Mouse (Mus musculus) skeletal muscle tissue, postnatal 0 days (tissue): ENCODE measurements around the gene Olfr560. TPM values are rescaled to one million over a fixed set of nuclear protein-coding genes. Genes with fewer than 3 reads are reported as not detected.

Experiments
- polyA plus RNA-seq: library from polyadenylated mRNA; unstranded; fragments of >200 nt; fragmentation: Nextera tagmentation; extraction: Ambion mirVana; gene quantifications from 2 replicates; pipeline ENCODE4 v1.2.1, GENCODE M21; 2015

Gene Olfr560
- polyA plus RNA-seq = not detected in 2 replicates

GRCm38 (mm10) chr7:102759266-102759665, at the start of gene Olfr560, which contains the start of gene Olfr78:
Gene Olfr560 (minus strand): TSS chr7:102759366.
Gene Olfr78 (minus strand): TSS chr7:102759471.

GRCm38 (mm10) chr7:102803180-102803579, 44.0 kb upstream of the Olfr560 start, which contains the start of gene Olfr564:
Gene Olfr564 (plus strand): TSS chr7:102803480.

GRCm38 (mm10) chr7:102770921-102771320, 11.8 kb upstream of the Olfr560 start, which contains the start of gene Olfr561:
Gene Olfr561 (plus strand): TSS chr7:102771221.

GRCm38 (mm10) chr7:102727391-102727790, 31.8 kb downstream of the Olfr560 start, which contains the start of gene Olfr559:
Gene Olfr559 (minus strand): TSS chr7:102727491.

GRCm38 (mm10) chr7:102718970-102719369, 40.2 kb downstream of the Olfr560 start, which contains the start of gene Olfr33:
Gene Olfr33 (minus strand): TSS chr7:102719070.

GRCm38 (mm10) chr7:102701915-102702314, 57.3 kb downstream of the Olfr560 start, which contains the start of gene Olfr558:
Gene Olfr558 (plus strand): TSS chr7:102702215.

Other genes with a start within 250 kb of the Olfr560 start
- gene Olfr547, start 224.6 kb downstream of the Olfr560 start, polyA plus RNA-seq = not detected in 2 replicates
- gene Olfr548-ps1, start 218.5 kb downstream of the Olfr560 start, polyA plus RNA-seq = not detected in 2 replicates
- gene Olfr549, start 209.5 kb downstream of the Olfr560 start, polyA plus RNA-seq = not detected in 2 replicates
- gene Trim21, start 193.9 kb downstream of the Olfr560 start, polyA plus RNA-seq = 0.17 and 0.50 TPM in 2 replicates
- not detected in 2 replicates for gene Olfr550, start 187.9 kb downstream of the Olfr560 start, polyA plus RNA-seq
- gene Olfr551, start 167.5 kb downstream of the Olfr560 start, polyA plus RNA-seq = not detected in 2 replicates
- not detected in 2 replicates for gene Olfr552, start 161.6 kb downstream of the Olfr560 start, polyA plus RNA-seq
- not detected in 2 replicates for gene Olfr553, start 141.1 kb downstream of the Olfr560 start, polyA plus RNA-seq
- gene Olfr554, start 120.9 kb downstream of the Olfr560 start, polyA plus RNA-seq = not detected in 2 replicates
- gene Olfr555, start 100.5 kb downstream of the Olfr560 start, polyA plus RNA-seq = not detected in 2 replicates
- not detected in 2 replicates for gene Olfr556, start 94.5 kb downstream of the Olfr560 start, polyA plus RNA-seq
- 5.8 and 6.5 TPM in 2 replicates for gene Trim68, start 72.0 kb downstream of the Olfr560 start, polyA plus RNA-seq
- not detected in 2 replicates for gene Olfr557, start 63.5 kb downstream of the Olfr560 start, polyA plus RNA-seq
- gene Olfr558, start 57.2 kb downstream of the Olfr560 start, polyA plus RNA-seq = 3.7 and 3.8 TPM in 2 replicates
- gene Olfr33, start 40.3 kb downstream of the Olfr560 start, polyA plus RNA-seq = not detected in 2 replicates
- not detected in 2 replicates for gene Olfr559, start 31.9 kb downstream of the Olfr560 start, polyA plus RNA-seq
- 0.90 and 0.95 TPM in 2 replicates for gene Olfr78, start 105 bp upstream of the Olfr560 start, polyA plus RNA-seq
- 0.09 and 0.23 TPM in 2 replicates for gene Olfr561, start 11.9 kb upstream of the Olfr560 start, polyA plus RNA-seq
- gene Olfr564, start 44.1 kb upstream of the Olfr560 start, polyA plus RNA-seq = not detected in 2 replicates
- gene Olfr566, start 99.4 kb upstream of the Olfr560 start, polyA plus RNA-seq = 0.15 TPM in 1 of 2 replicates, not detected in the other
- gene Olfr568, start 117.8 kb upstream of the Olfr560 start, polyA plus RNA-seq = not detected in 2 replicates
- not detected in 2 replicates for gene Olfr569, start 131.5 kb upstream of the Olfr560 start, polyA plus RNA-seq
- gene Olfr570, start 135.2 kb upstream of the Olfr560 start, polyA plus RNA-seq = not detected in 2 replicates
- not detected in 2 replicates for gene Olfr571, start 158.2 kb upstream of the Olfr560 start, polyA plus RNA-seq
- not detected in 2 replicates for gene Olfr572, start 165.0 kb upstream of the Olfr560 start, polyA plus RNA-seq
- not detected in 2 replicates for gene Olfr573-ps1, start 183.2 kb upstream of the Olfr560 start, polyA plus RNA-seq
- gene Olfr574, start 189.1 kb upstream of the Olfr560 start, polyA plus RNA-seq = not detected in 2 replicates
- not detected in 2 replicates for gene Olfr575, start 199.4 kb upstream of the Olfr560 start, polyA plus RNA-seq
- gene Olfr576, start 203.3 kb upstream of the Olfr560 start, polyA plus RNA-seq = not detected in 2 replicates
- not detected in 2 replicates for gene Olfr577, start 216.6 kb upstream of the Olfr560 start, polyA plus RNA-seq
- not detected in 2 replicates for gene Olfr578, start 230.0 kb upstream of the Olfr560 start, polyA plus RNA-seq